Mouse (Mus musculus) intestine, postnatal 0 days (tissue): ENCODE data around the gene Specc1. TPM values are rescaled to one million over a fixed set of nuclear protein-coding genes. Genes with fewer than 3 reads are reported as not detected.

Experiments
- ATAC-seq: fragments of 200-750 bp; cut with Nextera tagmentation; 2 replicates; pipeline ENCODE4 v1.8.0; 2017; ENCODE audit warnings: mild to moderate bottlenecking, moderate TSS enrichment, moderate library complexity
- H3K27ac ChIP-seq: fragments of 300-500 bp; sonication (generic); 2 replicates; pipeline ENCODE4 v1.5.1; 2014; ENCODE audit warnings: mild to moderate bottlenecking, low read depth, low read length, moderate library complexity
- H3K27me3 ChIP-seq: fragments of 300-500 bp; sonication (generic); replicated peaks from 2 replicates; pipeline ENCODE4 v1.6.1; 2014; ENCODE audit warnings: low read length, mixed read lengths; ENCODE audit not compliant: control insufficient read depth, insufficient read depth
- H3K36me3 ChIP-seq: fragments of 300-500 bp; sonication (generic); 2 replicates; pipeline ENCODE4 v1.6.1; 2014; ENCODE audit warnings: mild to moderate bottlenecking, moderate library complexity; ENCODE audit not compliant: control insufficient read depth, insufficient read depth
- H3K4me1 ChIP-seq: fragments of 300-500 bp; sonication (generic); replicated peaks from 2 replicates; pipeline ENCODE4 v1.6.1; 2014; ENCODE audit warnings: antibody characterized with exemption, low read length, mixed read lengths; ENCODE audit not compliant: control insufficient read depth, insufficient read depth
- H3K4me2 ChIP-seq: fragments of 300-500 bp; sonication (generic); replicated peaks from 2 replicates; pipeline ENCODE4 v1.6.1; 2014; ENCODE audit warnings: low read depth, mild to moderate bottlenecking, moderate library complexity
- H3K4me3 ChIP-seq: fragments of 300-500 bp; sonication (generic); 2 replicates; pipeline ENCODE4 v1.5.1; 2014; ENCODE audit warnings: low read depth, low read length
- H3K9ac ChIP-seq: fragments of 300-500 bp; sonication (generic); 2 replicates; pipeline ENCODE4 v1.6.1; 2014; ENCODE audit warnings: mild to moderate bottlenecking, low read depth, low read length
- H3K9me3 ChIP-seq: fragments of 300-500 bp; sonication (generic); 2 replicates; pipeline ENCODE4 v1.6.1; 2016; ENCODE audit warnings: mixed run types; ENCODE audit not compliant: control insufficient read depth
- CTCF ChIP-seq: sonication (generic); IDR thresholded peaks from 2 replicates; pipeline ENCODE4 v1.5.1; 2016; ENCODE audit warnings: low read depth, mild to moderate bottlenecking, control low read depth, antibody characterized with exemption, moderate library complexity
- WGBS: fragments of 180-500 bp; shearing (Covaris S2); extraction: QIAGEN DNeasy Blood & Tissue Kit; methylation state at CpG from one replicate; pipeline ENCODE4 v1.1.7; 2014; 5-methylcytosine and 5-hydroxymethylcytosine counted together
- polyA plus RNA-seq: library from polyadenylated mRNA; unstranded; fragments of >200 nt; fragmentation: Nextera tagmentation; extraction: Ambion mirVana; gene quantifications from 2 replicates; pipeline ENCODE4 v1.2.1, GENCODE M21; 2015

Gene Specc1
- polyA plus RNA-seq, 1 experiment from 2014 or later, result 10.3 TPM

DNA sequence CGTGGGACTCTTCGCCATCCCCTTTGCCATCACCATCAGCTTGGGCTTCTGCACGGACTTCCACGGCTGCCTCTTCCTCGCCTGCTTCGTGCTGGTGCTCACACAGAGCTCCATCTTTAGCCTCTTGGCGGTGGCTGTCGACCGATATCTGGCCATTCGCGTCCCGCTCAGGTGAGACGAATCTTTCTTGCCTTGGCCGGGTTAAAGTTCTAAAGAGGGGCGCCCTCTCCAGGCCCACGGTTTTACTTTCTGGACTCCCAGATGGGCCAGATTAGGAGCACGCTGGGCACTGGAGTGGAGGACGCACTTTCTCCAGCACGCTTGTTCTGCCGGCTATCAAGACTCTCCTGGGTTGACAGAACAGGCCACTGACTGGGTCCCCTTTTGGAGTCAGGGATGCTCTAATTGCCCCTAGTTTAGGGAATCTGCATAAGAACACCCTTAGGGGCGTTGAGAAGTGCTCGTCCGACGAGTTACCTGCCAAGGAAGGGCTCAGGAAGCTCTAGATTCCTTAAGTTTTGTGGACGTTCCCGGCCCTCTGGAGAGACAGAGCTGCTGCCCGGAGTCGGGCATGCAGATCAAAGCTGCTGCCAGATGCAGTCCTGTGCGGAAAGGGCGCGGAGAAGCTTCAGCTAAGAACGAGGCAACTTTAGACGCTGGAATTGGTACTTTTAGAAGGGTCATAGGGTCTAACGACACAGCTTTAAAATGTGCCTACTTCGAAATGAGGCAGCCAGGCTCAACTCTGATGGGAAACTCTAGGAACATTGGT, 292.9 kb downstream of the Specc1 start:
- Histone ChIP-seq H3K27me3 (no peaks in the 10 kb centered on the region), H3K9me3 (no peaks in the 10 kb centered on the region), H3K4me2 (peak overlapping the region; percentile 96), H3K4me3 (peak overlapping the region; percentile 51), H3K27ac (peak overlapping the region; percentile 52), H3K9ac (peak overlapping the region; percentile 40; the same call in 1 of the 2 replicates), H3K4me1 (peaks cover 13% of the 10 kb centered on the region), H3K36me3 (no peaks in the 10 kb centered on the region; the same call in 1 of the 2 replicates)
- 9% methylated on average over 35 of the region's 35 CpGs for WGBS
- TF ChIP-seq CTCF, result peak; percentile 57
- peak; percentile 23; the same call in 1 of the 2 replicates for ATAC-seq

DNA sequence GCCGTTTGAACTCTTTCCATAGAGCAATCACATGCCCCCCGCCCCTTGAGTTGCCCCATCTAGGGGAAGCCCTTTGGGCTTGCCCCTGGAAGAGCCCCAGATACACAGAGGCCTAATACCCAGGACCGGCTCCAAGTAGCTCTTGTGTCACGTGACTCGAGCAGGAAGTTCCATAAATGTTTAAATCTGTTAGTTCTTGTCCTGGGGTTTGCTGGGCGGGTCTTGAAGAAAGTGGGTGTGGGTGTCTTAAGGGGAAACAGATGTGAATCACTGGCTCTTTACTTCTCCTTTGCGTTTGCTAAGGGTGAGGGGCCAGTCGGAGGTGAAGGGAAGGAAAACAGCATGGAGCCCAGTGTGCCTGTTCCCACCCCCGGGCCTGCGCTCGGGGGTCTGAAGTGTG, 294.5 kb downstream of the Specc1 start:
- Histone ChIP-seq H3K9me3 (no peaks in the 10 kb centered on the region), H3K4me2 (peak overlapping the region; percentile 96), H3K27me3 (no peaks in the 10 kb centered on the region), H3K4me1 (peaks cover 13% of the 10 kb centered on the region), H3K9ac (peak overlapping the region; percentile 26; the same call in 1 of the 2 replicates), H3K4me3 (peak overlapping the region; percentile 51), H3K36me3 (no peaks in the 10 kb centered on the region; the same call in 1 of the 2 replicates), H3K27ac (no peak overlapping the region; the same call in 1 of the 2 replicates)
- WGBS, result 29% methylated on average over 11 of the region's 11 CpGs
- no peak for TF ChIP-seq CTCF
- no peak for ATAC-seq

DNA sequence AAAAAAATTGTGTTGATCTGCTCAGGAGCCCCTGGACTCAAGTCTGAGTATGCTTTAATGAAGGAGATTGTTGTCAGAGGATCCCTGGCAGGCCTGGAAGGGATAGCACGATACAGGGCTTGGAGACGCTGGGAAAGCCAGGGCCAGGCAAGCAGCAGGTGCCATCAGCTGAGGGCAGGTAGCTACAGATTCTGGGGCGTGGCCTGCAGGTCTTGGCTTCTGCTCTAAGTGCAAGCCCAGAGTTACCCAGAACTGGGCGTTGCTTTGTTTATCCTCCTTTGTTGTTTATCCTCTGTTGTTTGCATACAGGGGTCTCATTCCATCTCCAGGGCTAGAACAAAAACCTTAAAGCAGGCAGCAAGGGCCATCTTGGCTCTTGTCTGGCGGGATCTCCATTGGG, 296.8 kb downstream of the Specc1 start:
- Histone ChIP-seq H3K9me3 (no peaks in the 10 kb centered on the region), H3K27me3 (no peaks in the 10 kb centered on the region), H3K4me3 (no peak overlapping the region), H3K27ac (no peak overlapping the region), H3K4me1 (peaks cover 13% of the 10 kb centered on the region), H3K36me3 (no peaks in the 10 kb centered on the region; the same call in 1 of the 2 replicates), H3K4me2 (no peak overlapping the region), H3K9ac (no peak overlapping the region)
- 64% methylated on average over 5 of the region's 5 CpGs for WGBS
- no peak for ATAC-seq
- no peak for TF ChIP-seq CTCF

DNA sequence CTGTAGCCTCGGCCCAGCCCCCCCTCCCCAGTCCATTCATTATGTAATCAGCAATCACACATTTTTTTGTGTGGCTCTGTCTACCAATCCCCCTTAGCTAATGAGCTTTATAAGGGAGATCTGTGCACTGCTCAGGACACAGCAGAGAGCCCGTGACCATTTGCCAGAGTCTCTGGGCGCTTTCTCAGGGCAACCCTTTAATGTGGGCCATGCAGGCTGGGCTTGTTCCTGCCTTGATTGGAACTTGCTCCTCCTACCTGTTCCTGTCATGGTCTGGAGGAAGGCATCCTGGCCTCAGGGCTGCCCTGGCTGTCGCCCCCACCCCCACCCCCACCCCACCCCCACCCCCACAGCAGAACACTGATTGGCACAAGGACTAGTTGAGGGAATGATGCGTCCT, 302.7 kb downstream of the Specc1 start:
- Histone ChIP-seq H3K36me3 (no peaks in the 10 kb centered on the region; the same call in 1 of the 2 replicates), H3K4me2 (no peak overlapping the region), H3K4me1 (no peaks in the 10 kb centered on the region), H3K9me3 (no peaks in the 10 kb centered on the region), H3K4me3 (no peak overlapping the region), H3K9ac (no peak overlapping the region), H3K27me3 (no peaks in the 10 kb centered on the region), H3K27ac (no peak overlapping the region)
- no peak for ATAC-seq
- 64% methylated on average over 5 of the region's 5 CpGs for WGBS
- TF ChIP-seq CTCF, result no peak

DNA sequence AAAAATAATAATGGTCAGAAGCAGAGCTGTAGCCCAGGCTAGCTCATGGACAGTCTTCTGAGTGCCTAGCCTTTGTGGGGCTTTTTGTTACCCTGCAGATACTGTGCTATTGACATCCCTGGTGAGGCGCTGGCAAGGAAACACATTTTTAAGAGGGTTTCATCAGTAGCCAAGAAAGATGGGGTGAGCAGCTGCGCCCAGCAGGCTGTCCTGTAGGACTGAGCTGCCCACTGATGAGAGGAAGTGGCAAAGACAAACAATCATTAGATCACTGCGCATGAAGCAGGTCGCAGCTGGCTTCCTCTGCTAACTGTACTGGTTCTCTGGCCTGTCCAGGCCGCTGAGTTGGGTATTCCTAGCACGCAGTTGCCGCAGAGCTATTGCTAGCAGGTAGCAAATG, 307.0 kb downstream of the Specc1 start:
- 42% methylated on average over 7 of the region's 7 CpGs for WGBS
- H3K36me3 ChIP-seq, result peaks cover 10% of the 10 kb centered on the region; the same call in 1 of the 2 replicates
- H3K9me3 ChIP-seq, result no peaks in the 10 kb centered on the region
- H3K4me3 ChIP-seq, result no peak overlapping the region
- H3K9ac ChIP-seq, result no peak overlapping the region
- no peaks in the 10 kb centered on the region for H3K27me3 ChIP-seq
- peak overlapping the region; percentile 21; the same call in 1 of the 2 replicates for H3K27ac ChIP-seq
- no peaks in the 10 kb centered on the region for H3K4me1 ChIP-seq
- H3K4me2 ChIP-seq, result peak overlapping the region; percentile 4
- 0 out of 2 replicates have a peak, but pooled peaks have one; percentile 7 for ATAC-seq
- TF ChIP-seq CTCF, result no peak

DNA sequence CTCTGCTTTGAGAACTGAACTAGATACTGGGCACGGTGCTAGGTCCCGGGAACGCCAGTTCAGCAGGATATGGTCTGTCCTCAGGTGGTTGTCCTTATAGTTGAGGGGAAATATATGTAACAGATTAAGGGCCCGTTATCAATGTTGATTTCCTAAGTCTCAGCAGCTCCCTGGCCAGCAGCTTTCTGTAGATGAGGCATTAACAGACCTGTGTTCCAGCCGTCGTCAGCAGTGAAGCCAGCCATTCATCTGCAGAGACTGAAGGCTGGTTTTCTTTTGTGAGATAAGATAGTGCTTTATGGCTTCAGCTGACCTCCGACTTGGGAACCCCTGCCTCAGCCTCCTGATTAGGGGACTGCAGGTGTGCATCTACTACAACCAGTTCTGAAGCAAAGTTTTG, 307.5 kb downstream of the Specc1 start:
- H3K9me3 ChIP-seq, result no peaks in the 10 kb centered on the region
- H3K27ac ChIP-seq, result no peak overlapping the region; the same call in 1 of the 2 replicates

More for the DNA sequence above, 307.5 kb downstream of the Specc1 start:
- WGBS, result 27% methylated on average over 7 of the region's 7 CpGs
- TF ChIP-seq CTCF, result no peak
- Histone ChIP-seq H3K9ac (no peak overlapping the region), H3K4me1 (no peaks in the 10 kb centered on the region), H3K4me2 (peak overlapping the region; percentile 4), H3K4me3 (no peak overlapping the region), H3K36me3 (peaks cover 12% of the 10 kb centered on the region; the same call in 1 of the 2 replicates), H3K27me3 (no peaks in the 10 kb centered on the region)
- peak; percentile 68 for ATAC-seq
